Mouse (Mus musculus): Measurements from ENCODE around the gene Myom1. TPM values are rescaled to one million over a fixed set of nuclear protein-coding genes. Genes with fewer than 3 reads are reported as not detected.

Gene Myom1
- total RNA-seq, 2 experiments from 2014 or later = 4.6 to 5.5 TPM

DNA sequence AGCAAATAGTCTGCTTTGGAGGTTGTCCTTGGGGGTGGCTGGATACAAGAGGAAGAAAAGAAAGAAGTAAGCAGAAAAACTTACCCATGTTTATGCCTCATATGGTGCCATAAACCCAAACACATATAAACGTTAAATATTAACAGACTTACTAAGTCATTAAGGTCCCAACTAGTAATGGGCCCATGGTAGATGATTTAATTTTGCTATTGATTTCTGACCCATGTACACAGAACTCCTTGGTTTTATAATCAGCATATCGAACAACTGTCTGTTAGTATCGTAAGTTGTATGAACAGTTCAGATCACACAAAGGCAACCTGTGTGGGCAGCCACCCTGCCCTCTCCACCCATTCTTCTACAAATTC, 85.7 kb downstream of the Myom1 start:
- no peak for DNase-seq (ENCODE audit: low spot score in 2 of 2)
- intact Hi-C loops (cut with DNase I) = no loop called here

DNA sequence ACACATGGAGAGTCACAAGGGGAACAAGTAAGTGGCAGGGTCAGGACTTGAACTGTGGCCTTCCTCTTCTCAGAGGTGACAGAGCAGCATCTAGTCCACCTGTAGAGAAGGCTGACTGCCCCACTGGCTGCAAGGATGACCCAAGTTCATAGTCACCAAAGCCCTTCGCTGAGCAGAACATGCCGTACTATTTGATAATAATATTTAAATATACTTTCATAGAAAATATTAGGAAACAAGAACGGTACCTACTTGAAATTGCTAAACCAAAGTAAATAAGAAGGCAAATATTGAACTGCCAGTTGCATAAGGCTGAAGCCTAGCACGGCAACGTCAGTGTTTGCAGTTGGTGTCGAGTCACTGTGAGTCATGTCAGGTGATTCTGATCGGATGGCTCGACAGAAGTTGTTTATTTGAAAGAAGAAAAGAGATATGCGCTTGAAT, 86.6 kb downstream of the Myom1 start:
- intact Hi-C loops (cut with DNase I) = no loop called here
- DNase-seq (ENCODE audit: low spot score in 2 of 2) = no peak

DNA sequence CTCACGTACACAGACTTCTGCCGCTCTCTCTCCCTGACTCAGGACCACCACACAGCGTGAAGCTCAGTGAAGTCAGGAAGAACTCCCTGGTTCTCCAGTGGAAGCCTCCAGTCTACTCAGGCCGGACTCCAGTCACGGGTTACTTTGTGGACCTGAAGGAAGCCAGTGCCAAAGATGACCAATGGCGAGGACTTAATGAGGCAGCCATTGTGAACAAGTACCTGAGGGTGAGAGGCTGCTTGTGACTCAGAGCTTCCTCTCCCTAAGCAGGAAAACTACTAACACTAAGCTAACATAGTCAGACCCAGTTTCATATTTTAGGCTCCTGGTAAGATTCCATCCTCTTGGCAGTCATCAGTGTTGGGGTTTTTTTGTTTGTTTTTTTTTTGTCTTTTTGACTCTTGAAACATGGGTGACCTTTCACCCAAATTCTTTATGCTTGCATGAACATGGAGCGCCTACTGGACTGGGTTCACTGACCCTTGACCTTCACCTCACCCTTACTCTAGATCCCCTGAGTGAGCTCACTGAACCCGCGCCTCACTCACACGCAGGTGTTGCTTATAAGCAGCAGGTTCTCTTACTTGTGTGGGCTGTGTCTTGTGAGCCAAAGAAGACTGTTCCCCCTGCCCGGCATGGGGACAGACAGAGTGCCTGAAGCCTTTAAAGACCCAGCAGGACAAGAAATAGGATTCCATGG, 87.5 kb downstream of the Myom1 start:
- DNase-seq (ENCODE audit: low spot score in 2 of 2) = no peak
- intact Hi-C loops (cut with DNase I) = no loop called here

DNA sequence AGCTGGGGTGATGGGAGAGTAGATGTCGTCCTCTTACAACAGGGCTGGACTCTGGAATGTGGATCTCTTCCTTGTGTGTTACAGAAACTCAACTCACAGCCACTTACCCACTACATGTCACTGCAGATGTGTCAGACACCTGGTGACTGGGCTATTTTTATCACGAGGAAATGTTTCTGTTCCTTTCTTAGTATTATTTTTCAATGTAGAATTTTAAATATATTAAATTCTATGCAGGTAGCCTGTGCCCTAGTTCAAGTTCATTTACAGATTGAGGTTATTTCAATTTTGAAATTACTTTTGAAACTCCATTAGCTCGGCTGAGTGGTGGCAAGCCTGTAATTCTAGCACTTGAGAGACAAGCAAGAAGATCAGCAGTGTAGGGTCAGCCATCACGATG, 88.6 kb downstream of the Myom1 start:
- intact Hi-C loops (cut with DNase I) = no loop called here
- DNase-seq (ENCODE audit: low spot score in 2 of 2) = no peak

DNA sequence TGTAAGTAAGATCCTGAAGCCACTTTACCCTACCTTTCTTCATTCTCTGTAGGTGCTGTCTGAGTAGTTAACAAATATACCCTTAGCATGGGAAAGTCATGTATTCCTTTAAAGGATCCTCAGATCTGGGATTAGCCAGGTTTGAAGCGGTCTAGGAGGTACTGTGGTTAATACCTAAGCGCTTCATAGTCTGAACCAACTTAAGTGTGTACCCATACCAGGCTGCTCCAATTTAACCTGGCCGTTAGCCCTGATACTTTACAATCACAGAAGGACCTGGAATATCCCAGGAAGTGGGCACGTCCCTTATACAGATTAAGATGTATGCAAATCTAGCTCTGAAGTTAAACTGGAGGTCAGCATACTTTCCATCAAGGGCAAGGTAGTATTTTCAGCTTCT, 89.9 kb downstream of the Myom1 start:
- DNase-seq (ENCODE audit: low spot score in 2 of 2) = no peak
- intact Hi-C loops (cut with DNase I) = no loop called here

DNA sequence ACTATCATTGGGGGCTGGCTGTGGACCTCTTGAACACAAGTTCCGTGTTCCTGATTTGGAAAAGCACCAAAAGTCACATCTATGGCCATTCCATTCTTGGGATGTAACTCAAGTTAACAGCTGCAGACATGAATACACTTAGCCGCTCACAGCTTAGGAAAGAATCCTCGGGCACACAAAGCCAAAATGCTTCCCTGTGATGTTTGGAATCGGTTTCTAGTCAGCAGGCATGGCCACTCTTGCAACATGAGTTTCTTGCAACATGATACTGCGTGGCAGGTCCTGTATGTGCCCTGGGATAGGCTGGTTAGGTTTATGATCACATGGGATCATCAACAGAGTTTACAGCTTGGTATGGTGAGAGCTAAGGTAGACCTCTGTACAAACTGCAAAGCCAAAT, 91.4 kb downstream of the Myom1 start:
- intact Hi-C loops (cut with DNase I) = no loop called here

DNA sequence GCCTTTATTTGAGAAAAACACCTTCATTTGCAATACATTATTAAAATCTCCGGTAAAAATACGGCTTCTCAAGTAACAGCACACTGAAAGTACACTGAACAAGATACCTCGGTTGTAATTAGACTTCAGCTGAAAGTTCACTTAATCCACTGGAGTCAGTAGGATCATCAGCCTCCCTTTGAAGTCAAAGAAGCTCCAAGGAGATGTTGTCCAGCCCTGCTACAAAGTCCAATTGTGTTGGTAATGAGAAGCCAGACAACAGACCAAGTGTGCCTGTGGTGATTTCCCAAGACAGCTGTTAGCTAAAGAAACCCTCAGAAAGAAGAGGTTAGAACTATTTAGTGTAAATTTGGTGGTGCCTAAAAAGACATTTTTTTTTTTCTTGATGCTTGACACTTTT, 92.0 kb downstream of the Myom1 start:
- intact Hi-C loops (cut with DNase I) = no loop called here
- DNase-seq (ENCODE audit: low spot score in 2 of 2) = no peak

More for the DNA sequence above, 91.4 kb downstream of the Myom1 start:
- DNase-seq (ENCODE audit: low spot score in 2 of 2) = no peak

DNA sequence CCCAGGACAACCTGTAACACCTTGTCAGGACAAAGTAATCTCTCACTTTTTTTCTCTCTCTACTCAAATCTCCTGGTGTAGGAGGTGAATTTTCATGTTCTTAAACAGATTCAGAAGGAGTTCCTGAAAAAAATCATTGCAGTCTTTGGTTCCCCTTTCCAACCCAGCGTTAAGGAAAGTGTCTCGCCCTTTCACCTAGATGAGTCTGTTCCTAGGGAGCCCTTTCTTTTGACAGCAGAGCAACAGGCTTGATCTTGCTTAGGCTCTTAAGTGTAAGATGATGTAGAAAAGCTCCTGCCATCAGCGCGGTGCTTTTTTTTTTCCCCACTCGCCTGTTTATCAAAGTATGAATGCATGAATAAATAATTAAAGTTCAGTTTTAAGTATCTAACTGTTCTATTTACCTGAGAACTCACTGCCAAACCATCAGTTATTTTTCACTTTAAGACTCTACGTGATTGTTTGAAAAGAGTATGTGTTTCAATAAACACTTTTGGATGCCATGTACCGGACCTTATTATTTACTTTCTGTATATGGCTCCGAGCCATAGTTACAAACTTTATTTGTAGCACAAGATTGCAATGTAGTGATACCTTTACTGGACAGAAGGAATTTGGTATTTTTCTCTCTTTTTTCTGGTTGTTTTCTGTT, 94.2 kb downstream of the Myom1 start:
- intact Hi-C loops (cut with DNase I) = no loop called here
- no peak for DNase-seq (ENCODE audit: low spot score in 2 of 2)

DNA sequence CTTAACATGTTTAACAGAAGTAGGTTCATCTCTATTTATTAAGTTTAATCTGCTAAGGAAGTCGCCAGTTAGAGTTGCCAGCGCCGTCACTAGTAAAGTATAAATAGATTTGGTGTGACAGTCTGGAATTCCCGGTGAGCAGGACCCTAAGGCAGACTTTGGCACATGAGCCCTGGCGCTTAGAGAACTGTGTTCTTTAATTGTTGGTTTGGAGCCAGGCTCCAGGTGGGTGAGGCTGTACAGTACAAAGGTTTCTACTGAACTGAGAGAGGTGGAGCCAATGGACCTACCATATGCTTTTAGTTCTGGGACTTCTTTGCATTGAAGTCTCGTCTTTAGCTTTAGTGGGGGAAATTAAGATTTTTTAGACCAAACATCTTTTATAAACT, 94.8 kb downstream of the Myom1 start:
- intact Hi-C loops (cut with DNase I) = no loop called here
- no peak for DNase-seq (ENCODE audit: low spot score in 2 of 2)

DNA sequence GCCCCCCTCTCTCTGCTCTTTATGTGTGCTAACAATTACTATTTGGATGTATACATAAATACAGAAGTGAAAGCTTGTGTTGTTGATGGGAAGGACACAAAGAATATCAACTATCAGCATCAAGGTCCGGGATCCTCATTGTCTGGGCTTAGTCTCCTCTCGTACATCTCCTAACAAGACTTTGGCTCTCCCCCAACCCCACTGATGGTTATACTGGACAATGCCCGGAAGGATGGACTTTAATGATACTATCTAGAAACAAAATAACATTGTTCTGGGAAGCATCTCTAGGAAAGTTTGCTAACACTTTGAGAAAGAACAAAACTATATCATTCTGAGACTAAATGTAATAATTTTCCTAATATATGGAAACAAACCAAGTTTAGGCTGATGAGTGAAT, 96.2 kb downstream of the Myom1 start:
- no peak for DNase-seq (ENCODE audit: low spot score in 2 of 2)
- intact Hi-C loops (cut with DNase I) = no loop called here

DNA sequence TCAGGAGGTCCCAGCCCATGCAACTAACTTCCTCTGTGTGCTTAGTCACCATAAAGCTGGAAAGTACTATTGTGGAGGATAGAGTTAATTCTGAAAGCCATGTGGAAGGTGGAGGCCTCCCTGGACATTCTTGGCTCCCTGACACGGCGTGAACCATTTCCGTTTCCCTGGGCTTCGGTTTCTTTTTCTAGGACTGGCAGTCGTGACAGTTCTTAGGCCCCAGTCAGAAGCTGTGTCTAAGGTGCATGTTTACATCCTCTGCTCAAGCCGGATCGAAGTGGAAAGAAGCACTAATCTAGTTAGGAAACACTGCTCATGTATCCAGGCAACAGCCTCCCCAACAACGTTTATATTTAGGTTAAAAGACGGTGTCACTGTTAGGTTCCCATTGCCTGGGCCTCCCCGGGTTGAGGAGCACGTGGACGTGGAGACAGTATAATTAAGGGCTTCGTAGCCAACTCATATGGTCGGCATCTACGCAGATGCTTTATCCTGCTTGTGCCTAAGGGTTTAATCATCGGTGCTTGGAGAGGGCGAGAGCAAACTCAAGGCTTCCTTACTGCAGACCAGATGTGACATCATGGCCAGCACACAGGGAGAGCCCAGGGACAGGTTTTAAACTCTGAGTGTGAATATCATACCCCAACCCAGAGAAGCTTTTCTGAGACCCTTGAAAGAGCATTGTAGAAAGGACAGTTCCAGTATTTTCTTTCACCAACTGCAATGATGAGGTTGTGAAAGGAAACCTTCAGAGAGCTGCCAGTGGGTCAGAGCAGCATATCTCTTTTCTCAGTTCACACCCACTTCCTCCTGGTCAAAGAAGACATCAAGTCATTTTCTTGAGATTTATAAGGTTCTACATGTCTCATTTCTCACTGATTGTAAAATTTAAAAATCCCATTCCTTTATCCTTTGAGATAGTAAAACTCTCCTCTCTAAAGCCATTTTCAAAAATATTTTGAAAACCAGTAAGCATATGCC, 100.4 kb downstream of the Myom1 start:
- intact Hi-C loops (cut with DNase I) = no loop called here
- DNase-seq (ENCODE audit: low spot score in 2 of 2) = peak in 1 of 2 experiments; percentile 25

DNA sequence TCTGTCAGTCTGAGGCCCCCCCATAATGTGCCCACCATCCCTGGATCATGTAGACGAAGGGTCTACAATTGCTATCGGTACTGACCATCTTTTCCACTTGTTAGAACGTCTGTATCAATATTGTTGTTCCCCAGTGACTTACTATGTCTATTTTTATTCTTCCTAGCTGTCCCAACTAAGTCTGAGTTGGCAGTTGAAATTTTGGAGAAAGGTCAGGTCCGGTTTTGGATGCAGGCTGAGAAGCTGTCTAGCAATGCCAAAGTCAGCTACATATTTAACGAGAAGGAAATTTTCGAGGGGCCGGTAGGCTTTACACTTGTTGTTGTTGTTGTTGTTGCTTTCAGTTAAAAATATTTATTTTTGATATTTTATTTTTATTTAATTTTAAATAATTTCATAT, 102.9 kb downstream of the Myom1 start:
- no peak for DNase-seq (ENCODE audit: low spot score in 2 of 2)
- intact Hi-C loops (cut with DNase I) = no loop called here

DNA sequence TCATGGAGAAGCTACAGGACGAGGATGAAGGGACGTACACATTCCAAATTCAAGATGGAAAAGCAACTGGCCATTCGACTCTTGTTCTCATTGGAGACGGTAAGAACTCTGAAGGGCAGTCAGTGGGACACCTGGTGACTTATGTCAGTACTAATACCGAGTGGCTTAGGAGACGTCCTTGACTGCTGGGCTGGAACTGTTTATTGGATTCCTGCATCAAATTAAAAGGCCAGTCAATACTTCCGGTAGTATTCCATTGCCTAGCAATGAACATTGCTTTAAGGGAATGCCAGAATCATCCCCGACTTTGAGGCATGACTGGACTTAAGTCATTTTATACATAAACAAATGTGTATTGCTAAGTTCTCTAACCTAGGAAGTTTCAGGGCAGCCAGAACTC, 103.8 kb downstream of the Myom1 start:
- intact Hi-C loops (cut with DNase I) = no loop called here
- no peak for DNase-seq (ENCODE audit: low spot score in 2 of 2)

DNA sequence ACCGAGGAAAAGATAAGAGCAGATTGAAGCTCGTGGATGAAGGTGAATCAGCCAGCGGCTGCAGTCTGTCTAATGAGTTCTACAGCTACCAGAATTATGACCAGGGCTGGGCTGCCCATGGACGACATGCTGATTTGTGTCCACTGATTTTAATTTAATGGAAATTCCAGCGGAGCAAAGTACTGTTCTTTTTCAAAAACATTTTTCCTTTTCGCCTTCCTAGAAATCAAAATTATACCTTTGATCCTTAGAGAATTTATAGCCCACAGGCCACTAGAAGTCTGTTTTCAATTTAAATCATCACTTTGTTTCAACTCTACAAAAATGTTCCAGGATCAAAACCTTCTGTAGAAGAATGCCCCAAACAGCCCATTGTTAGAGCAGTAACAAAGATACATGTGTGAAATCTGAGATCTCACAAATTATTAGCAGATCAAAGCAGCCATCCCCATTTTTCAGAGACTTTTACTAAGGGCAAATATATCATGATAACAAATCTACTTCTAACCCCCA, 108.4 kb downstream of the Myom1 start:
- no peak for DNase-seq (ENCODE audit: low spot score in 2 of 2)
- intact Hi-C loops (cut with DNase I) = no loop called here

DNA sequence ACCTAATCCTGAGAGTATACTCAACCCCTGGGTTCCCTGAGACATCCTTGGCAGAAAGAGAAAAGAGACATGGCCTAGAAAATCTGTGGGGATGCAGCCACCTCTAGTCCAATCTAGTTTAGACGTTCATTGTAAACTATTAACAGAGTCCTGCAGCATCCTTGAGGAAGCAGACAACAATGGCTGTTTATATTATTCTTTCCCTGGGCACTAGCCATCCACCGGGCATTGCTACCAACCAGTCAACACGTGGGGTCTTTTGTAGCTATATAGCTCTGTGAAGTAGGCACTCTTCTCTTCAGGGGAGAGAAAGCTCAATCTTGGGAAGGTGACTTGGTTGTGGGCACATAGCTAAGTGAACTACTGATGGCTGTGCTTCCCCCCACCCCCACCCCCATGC, 110.3 kb downstream of the Myom1 start:
- no peak for DNase-seq (ENCODE audit: low spot score in 2 of 2)
- intact Hi-C loops (cut with DNase I) = no loop called here

DNA sequence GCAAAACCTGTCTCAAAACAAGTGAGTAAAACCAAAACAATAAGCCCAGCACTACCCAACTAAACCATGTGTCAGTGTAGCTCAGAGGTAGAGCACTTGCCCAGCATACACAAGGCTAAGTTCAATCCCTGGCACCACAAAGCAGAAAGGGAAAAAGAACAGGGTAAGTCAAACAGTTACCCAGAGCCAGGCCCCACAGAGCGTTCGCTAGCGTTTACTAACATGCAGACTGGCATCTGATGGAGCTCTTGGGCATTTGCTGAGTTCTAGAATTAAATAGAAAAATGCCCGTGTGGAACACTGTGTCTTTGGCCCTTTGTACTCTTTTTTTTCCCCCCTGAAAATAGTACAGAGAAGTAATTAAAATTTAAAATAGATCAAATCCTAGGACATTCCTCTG, 111.8 kb downstream of the Myom1 start:
- DNase-seq (ENCODE audit: low spot score in 2 of 2) = no peak
- intact Hi-C loops (cut with DNase I) = no loop called here

DNA sequence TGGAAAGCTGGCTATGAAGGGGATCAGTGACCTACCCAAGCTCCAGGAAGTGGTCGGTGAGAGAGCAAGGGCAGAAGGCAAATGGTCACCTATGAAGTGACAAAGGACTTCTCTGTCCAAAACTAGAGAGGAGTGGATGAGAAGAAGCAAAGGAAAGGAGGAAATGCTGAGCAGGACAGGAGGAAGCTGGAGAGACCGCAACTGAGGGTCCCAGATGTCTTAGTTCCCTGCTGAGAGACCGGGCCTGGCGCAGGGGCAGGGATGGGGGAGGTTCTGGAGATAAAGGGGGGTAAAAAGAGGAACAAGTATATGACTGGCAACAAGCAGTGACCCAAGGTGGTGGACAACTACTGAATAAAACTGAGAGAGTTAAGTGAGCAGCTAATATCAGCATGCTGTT, 115.5 kb downstream of the Myom1 start:
- DNase-seq (ENCODE audit: low spot score in 2 of 2) = no peak
- intact Hi-C loops (cut with DNase I) = no loop called here

DNA sequence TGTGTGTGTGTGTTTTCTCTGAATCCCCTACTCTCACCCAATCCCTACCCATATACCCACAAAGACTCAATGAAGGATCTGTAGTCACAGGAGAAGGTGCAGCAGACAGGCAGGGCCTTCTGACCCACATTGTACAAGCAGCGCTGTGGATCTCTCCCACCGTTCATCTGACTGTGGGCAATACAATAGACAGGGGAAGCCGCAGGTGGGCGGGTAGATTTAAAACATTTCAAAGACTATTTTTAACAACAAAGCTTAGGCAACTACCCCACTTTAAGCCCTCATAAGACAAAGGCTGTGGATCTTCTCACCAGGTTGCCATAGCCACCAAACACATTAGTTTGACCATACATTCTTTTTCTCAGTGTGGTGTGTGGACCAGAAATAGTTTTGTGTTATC, 116.2 kb downstream of the Myom1 start:
- no peak for DNase-seq (ENCODE audit: low spot score in 2 of 2)
- intact Hi-C loops (cut with DNase I) = no loop called here

DNA sequence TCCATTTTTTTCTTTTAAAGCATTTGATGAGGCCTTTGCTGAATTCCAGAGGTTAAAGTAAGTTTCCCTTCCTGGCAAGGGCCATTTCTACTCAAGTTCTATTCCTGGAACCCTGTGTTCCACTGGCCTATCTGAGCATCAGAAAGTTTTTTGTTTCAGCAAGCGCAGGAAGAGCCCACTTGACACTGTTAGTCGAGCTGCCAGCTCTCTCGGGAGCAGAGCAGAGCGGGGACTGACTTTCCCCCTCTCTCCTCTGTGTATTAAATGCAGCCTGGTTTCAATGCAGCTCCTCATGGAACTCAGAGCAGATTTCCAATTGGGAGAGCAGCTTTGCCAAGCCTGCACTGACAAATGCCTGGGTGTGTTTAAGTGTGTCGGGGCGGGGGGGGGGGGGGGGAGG, 118.2 kb downstream of the Myom1 start:
- intact Hi-C loops (cut with DNase I) = no loop called here
- no peak for DNase-seq (ENCODE audit: low spot score in 2 of 2)

DNA sequence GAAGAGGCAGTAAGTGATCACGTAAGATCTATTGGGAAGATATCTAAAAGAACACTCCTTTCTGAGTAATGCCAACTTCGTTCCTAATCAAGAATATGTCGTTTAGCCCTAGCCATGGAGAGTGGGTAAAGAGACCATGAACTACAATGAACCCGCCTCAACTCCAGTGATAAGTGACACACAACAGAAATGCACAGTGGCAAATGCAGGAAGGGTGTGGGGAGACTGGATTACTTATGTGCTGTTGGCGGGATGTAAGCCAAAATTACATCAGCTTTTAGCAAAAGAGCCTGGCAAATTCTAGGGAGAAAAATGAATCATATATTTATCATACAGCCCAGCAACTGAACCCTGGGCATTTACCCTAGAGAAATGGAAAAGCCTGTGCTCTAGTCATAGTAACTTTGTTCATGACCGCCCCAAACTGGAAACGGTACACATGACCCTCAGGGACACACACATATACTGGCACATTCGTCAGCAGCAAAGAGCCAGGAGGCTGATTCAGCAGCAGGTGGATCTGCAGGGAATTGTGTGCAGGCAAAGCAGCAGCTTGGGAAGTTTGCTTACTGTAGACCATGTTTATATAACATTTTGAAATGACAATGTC, 121.7 kb downstream of the Myom1 start:
- no peak for DNase-seq (ENCODE audit: low spot score in 2 of 2)
- intact Hi-C loops (cut with DNase I) = no loop called here
